Mouse (Mus musculus) megakaryocyte, adult 5-6 weeks (primary cell): ENCODE results near the gene Nfib. TPM values are rescaled to one million over a fixed set of nuclear protein-coding genes. Genes with fewer than 3 reads are reported as not detected.
A peak's percentile ranks its signal among the peaks of the same experiment; 100 is the strongest.

Source experiments
- ATAC-seq: 2 replicates; pipeline ENCODE4 v1.8.0; 2016; ENCODE audit warnings: mild to moderate bottlenecking, inconsistent platforms; ENCODE audit not compliant: poor library complexity, severe bottlenecking
- total RNA-seq, 2 experiments: library from RNA; stranded (forward) in 1 of 2; stranded (reverse) in 1 of 2; fragments of 153-499, 151-499 nt in 1 of 2; fragments of 221-1000, 200-1000 nt in 1 of 2; gene quantifications; 2 replicates each; pipeline versions ENCODE4 v1.2.3 to v1.2.4; 2015 to 2017

Nfib gene
- total RNA-seq, 2 experiments from 2014 or later: 0.04 TPM; not detected in 1

GRCm38 (mm10) chr4:82372217-82372616 lies 333.3 kb downstream of the Nfib start:
- no peak for ATAC-seq

- ATAC-seq: no peak
Measured at GRCm38 (mm10) chr4:82371471-82371870, 334.1 kb downstream of the Nfib start.

GRCm38 (mm10) chr4:82369011-82369776 lies 336.4 kb downstream of the Nfib start:
- no peak for ATAC-seq

- ATAC-seq: no peak
Measured at GRCm38 (mm10) chr4:82368091-82368775, 337.3 kb downstream of the Nfib start.

- ATAC-seq: peak; percentile 38; the same call in 1 of the 2 replicates
Measured at GRCm38 (mm10) chr4:82364696-82365385, 340.7 kb downstream of the Nfib start.

- ATAC-seq: no peak
Measured at GRCm38 (mm10) chr4:82363951-82364350, 341.6 kb downstream of the Nfib start.

- ATAC-seq: no peak
Measured at GRCm38 (mm10) chr4:82362294-82362693, 343.3 kb downstream of the Nfib start.

GRCm38 (mm10) chr4:82360081-82360511 lies 345.5 kb downstream of the Nfib start:
- no peak for ATAC-seq

- ATAC-seq: no peak
Measured at GRCm38 (mm10) chr4:82359110-82359509, 346.4 kb downstream of the Nfib start.

GRCm38 (mm10) chr4:82349006-82349405 lies 356.5 kb downstream of the Nfib start:
- ATAC-seq: no peak

GRCm38 (mm10) chr4:82344787-82345186 lies 360.8 kb downstream of the Nfib start:
- no peak for ATAC-seq

- ATAC-seq: no peak
Measured at GRCm38 (mm10) chr4:82344224-82344623, 361.3 kb downstream of the Nfib start.

- ATAC-seq: no peak
Measured at GRCm38 (mm10) chr4:82338930-82339329, 366.6 kb downstream of the Nfib start.

- no peak for ATAC-seq
Measured at GRCm38 (mm10) chr4:82338481-82338880, 367.1 kb downstream of the Nfib start.

GRCm38 (mm10) chr4:82336951-82337381 lies 368.6 kb downstream of the Nfib start:
- no peak for ATAC-seq

- no peak for ATAC-seq
Measured at GRCm38 (mm10) chr4:82335266-82335865, 370.2 kb downstream of the Nfib start.

- no peak for ATAC-seq
Measured at GRCm38 (mm10) chr4:82333413-82333812, 372.1 kb downstream of the Nfib start.

- no peak for ATAC-seq
Measured at GRCm38 (mm10) chr4:82330095-82330494, 375.5 kb downstream of the Nfib start.

- ATAC-seq: no peak
Measured at GRCm38 (mm10) chr4:82326140-82326529, 379.4 kb downstream of the Nfib start.

- ATAC-seq: no peak
Measured at GRCm38 (mm10) chr4:82325409-82326139, 380.0 kb downstream of the Nfib start.
